Mouse (Mus musculus): ENCODE results near the gene Tmbim7. TPM values are rescaled to one million over a fixed set of nuclear protein-coding genes. Genes with fewer than 3 reads are reported as not detected.

The Tmbim7 gene
- polyA plus RNA-seq, 1 experiment from 2014 or later = not detected

GRCm38 (mm10) chr5:3692956-3693355, 42.0 kb downstream of the Tmbim7 start:
- Histone ChIP-seq H3K4me1 (ENCODE audit: control insufficient read depth, insufficient read depth, low read length) (no peaks in the 10 kb centered on the region), H3K4me2 (ENCODE audit: low read depth, low read length) (no peak overlapping the region), H3K9me3 (replicated peaks; ENCODE audit: control insufficient read depth, low read length) (no peaks in the 10 kb centered on the region), H3K4me3 (ENCODE audit: low read length) (no peak overlapping the region), H3K36me3 (ENCODE audit: control insufficient read depth, insufficient read depth) (peaks cover 27% of the 10 kb centered on the region), H3K27me3 (ENCODE audit: control insufficient read depth, insufficient read depth, low read length) (no peaks in the 10 kb centered on the region), H3K27ac (ENCODE audit: low read length) (no peak overlapping the region), H3K9ac (ENCODE audit: low read length) (no peak overlapping the region)
- ATAC-seq (replicated peaks; ENCODE audit: extremely low read depth, insufficient read depth, low FRiP score) = no peak
- 90% methylated on average over 9 of the region's 9 CpGs for WGBS

- 71% methylated on average over 4 of the region's 4 CpGs for WGBS
- Histone ChIP-seq H3K9me3 (replicated peaks; ENCODE audit: control insufficient read depth, low read length) (no peaks in the 10 kb centered on the region), H3K4me3 (ENCODE audit: low read length) (no peak overlapping the region), H3K36me3 (ENCODE audit: control insufficient read depth, insufficient read depth) (peaks cover 32% of the 10 kb centered on the region), H3K4me1 (ENCODE audit: control insufficient read depth, insufficient read depth, low read length) (no peaks in the 10 kb centered on the region), H3K27ac (ENCODE audit: low read length) (no peak overlapping the region), H3K9ac (ENCODE audit: low read length) (no peak overlapping the region), H3K4me2 (ENCODE audit: low read depth, low read length) (no peak overlapping the region), H3K27me3 (ENCODE audit: control insufficient read depth, insufficient read depth, low read length) (no peaks in the 10 kb centered on the region)
- ATAC-seq (replicated peaks; ENCODE audit: extremely low read depth, insufficient read depth, low FRiP score) = no peak
These were observed 44.2 kb downstream of the Tmbim7 start for GRCm38 (mm10) chr5:3695191-3695590.

GRCm38 (mm10) chr5:3696031-3696430, 45.0 kb downstream of the Tmbim7 start:
- H3K27me3 ChIP-seq (ENCODE audit: control insufficient read depth, insufficient read depth, low read length) = no peaks in the 10 kb centered on the region
- H3K9me3 ChIP-seq (replicated peaks; ENCODE audit: control insufficient read depth, low read length) = no peaks in the 10 kb centered on the region
- H3K36me3 ChIP-seq (ENCODE audit: control insufficient read depth, insufficient read depth) = peaks cover 34% of the 10 kb centered on the region

GRCm38 (mm10) chr5:3700025-3700424, 49.0 kb downstream of the Tmbim7 start:
- ATAC-seq (replicated peaks; ENCODE audit: extremely low read depth, insufficient read depth, low FRiP score) = no peak
- WGBS = 93% methylated on average over 5 of the region's 5 CpGs

More at GRCm38 (mm10) chr5:3696031-3696430, 45.0 kb downstream of the Tmbim7 start:
- H3K4me1 ChIP-seq (ENCODE audit: control insufficient read depth, insufficient read depth, low read length) = no peaks in the 10 kb centered on the region
- WGBS = 80% methylated on average over 3 of the region's 3 CpGs
- H3K9ac ChIP-seq (ENCODE audit: low read length) = no peak overlapping the region
- no peak overlapping the region for H3K4me3 ChIP-seq (ENCODE audit: low read length)
- H3K27ac ChIP-seq (ENCODE audit: low read length) = no peak overlapping the region
- ATAC-seq (replicated peaks; ENCODE audit: extremely low read depth, insufficient read depth, low FRiP score) = no peak
- H3K4me2 ChIP-seq (ENCODE audit: low read depth, low read length) = no peak overlapping the region

GRCm38 (mm10) chr5:3702180-3702579, 51.2 kb downstream of the Tmbim7 start:
- Histone ChIP-seq H3K27ac (ENCODE audit: low read length) (no peak overlapping the region), H3K4me2 (ENCODE audit: low read depth, low read length) (no peak overlapping the region), H3K27me3 (ENCODE audit: control insufficient read depth, insufficient read depth, low read length) (no peaks in the 10 kb centered on the region), H3K4me1 (ENCODE audit: control insufficient read depth, insufficient read depth, low read length) (no peaks in the 10 kb centered on the region), H3K9ac (ENCODE audit: low read length) (no peak overlapping the region), H3K4me3 (ENCODE audit: low read length) (no peak overlapping the region), H3K36me3 (ENCODE audit: control insufficient read depth, insufficient read depth) (peaks cover 29% of the 10 kb centered on the region), H3K9me3 (replicated peaks; ENCODE audit: control insufficient read depth, low read length) (no peaks in the 10 kb centered on the region)
- 87% methylated on average over 4 of the region's 4 CpGs for WGBS
- ATAC-seq (replicated peaks; ENCODE audit: extremely low read depth, insufficient read depth, low FRiP score) = no peak

More at GRCm38 (mm10) chr5:3700025-3700424, 49.0 kb downstream of the Tmbim7 start:
- Histone ChIP-seq H3K4me3 (ENCODE audit: low read length) (no peak overlapping the region), H3K9ac (ENCODE audit: low read length) (no peak overlapping the region), H3K36me3 (ENCODE audit: control insufficient read depth, insufficient read depth) (peaks cover 24% of the 10 kb centered on the region), H3K27ac (ENCODE audit: low read length) (no peak overlapping the region), H3K27me3 (ENCODE audit: control insufficient read depth, insufficient read depth, low read length) (no peaks in the 10 kb centered on the region), H3K9me3 (replicated peaks; ENCODE audit: control insufficient read depth, low read length) (no peaks in the 10 kb centered on the region), H3K4me2 (ENCODE audit: low read depth, low read length) (no peak overlapping the region), H3K4me1 (ENCODE audit: control insufficient read depth, insufficient read depth, low read length) (no peaks in the 10 kb centered on the region)

GRCm38 (mm10) chr5:3715800-3716199, 64.8 kb downstream of the Tmbim7 start:
- ATAC-seq (replicated peaks; ENCODE audit: extremely low read depth, insufficient read depth, low FRiP score) = no peak
- Histone ChIP-seq H3K9ac (ENCODE audit: low read length) (no peak overlapping the region), H3K4me1 (ENCODE audit: control insufficient read depth, insufficient read depth, low read length) (no peaks in the 10 kb centered on the region), H3K9me3 (replicated peaks; ENCODE audit: control insufficient read depth, low read length) (no peaks in the 10 kb centered on the region), H3K4me2 (ENCODE audit: low read depth, low read length) (no peak overlapping the region), H3K36me3 (ENCODE audit: control insufficient read depth, insufficient read depth) (peaks cover 12% of the 10 kb centered on the region; the same call in 1 of the 2 replicates), H3K27me3 (ENCODE audit: control insufficient read depth, insufficient read depth, low read length) (no peaks in the 10 kb centered on the region), H3K27ac (ENCODE audit: low read length) (no peak overlapping the region), H3K4me3 (ENCODE audit: low read length) (no peak overlapping the region)
- WGBS = 90% methylated on average over 5 of the region's 5 CpGs

GRCm38 (mm10) chr5:3719371-3719770, 68.4 kb downstream of the Tmbim7 start:
- Histone ChIP-seq H3K27ac (ENCODE audit: low read length) (no peak overlapping the region), H3K4me2 (ENCODE audit: low read depth, low read length) (no peak overlapping the region), H3K27me3 (ENCODE audit: control insufficient read depth, insufficient read depth, low read length) (no peaks in the 10 kb centered on the region), H3K36me3 (ENCODE audit: control insufficient read depth, insufficient read depth) (peaks cover 12% of the 10 kb centered on the region; the same call in 1 of the 2 replicates), H3K9ac (ENCODE audit: low read length) (no peak overlapping the region), H3K4me3 (ENCODE audit: low read length) (no peak overlapping the region), H3K4me1 (ENCODE audit: control insufficient read depth, insufficient read depth, low read length) (peaks cover 4% of the 10 kb centered on the region), H3K9me3 (replicated peaks; ENCODE audit: control insufficient read depth, low read length) (no peaks in the 10 kb centered on the region)
- ATAC-seq (replicated peaks; ENCODE audit: extremely low read depth, insufficient read depth, low FRiP score) = no peak
- 79% methylated on average over 4 of the region's 4 CpGs for WGBS

GRCm38 (mm10) chr5:3722873-3723272, 71.9 kb downstream of the Tmbim7 start:
- ATAC-seq (replicated peaks; ENCODE audit: extremely low read depth, insufficient read depth, low FRiP score) = no peak
- WGBS = 73% methylated on average over 2 of the region's 2 CpGs
- H3K9me3 ChIP-seq (replicated peaks; ENCODE audit: control insufficient read depth, low read length) = no peaks in the 10 kb centered on the region
- H3K4me1 ChIP-seq (ENCODE audit: control insufficient read depth, insufficient read depth, low read length) = peaks cover 4% of the 10 kb centered on the region
- no peak overlapping the region for H3K27ac ChIP-seq (ENCODE audit: low read length)
- H3K9ac ChIP-seq (ENCODE audit: low read length) = no peak overlapping the region
- H3K4me3 ChIP-seq (ENCODE audit: low read length) = no peak overlapping the region
- peaks cover 11% of the 10 kb centered on the region; the same call in 1 of the 2 replicates for H3K36me3 ChIP-seq (ENCODE audit: control insufficient read depth, insufficient read depth)
- no peaks in the 10 kb centered on the region for H3K27me3 ChIP-seq (ENCODE audit: control insufficient read depth, insufficient read depth, low read length)
- H3K4me2 ChIP-seq (ENCODE audit: low read depth, low read length) = no peak overlapping the region

- WGBS = 83% methylated on average over 2 of the region's 2 CpGs
These were observed 72.4 kb downstream of the Tmbim7 start for GRCm38 (mm10) chr5:3723415-3723814.

More at GRCm38 (mm10) chr5:3723415-3723814, 72.4 kb downstream of the Tmbim7 start:
- H3K4me3 ChIP-seq (ENCODE audit: low read length) = no peak overlapping the region
- peaks cover 11% of the 10 kb centered on the region; the same call in 1 of the 2 replicates for H3K36me3 ChIP-seq (ENCODE audit: control insufficient read depth, insufficient read depth)
- H3K4me2 ChIP-seq (ENCODE audit: low read depth, low read length) = no peak overlapping the region
- H3K9me3 ChIP-seq (replicated peaks; ENCODE audit: control insufficient read depth, low read length) = no peaks in the 10 kb centered on the region
- no peak overlapping the region for H3K27ac ChIP-seq (ENCODE audit: low read length)
- H3K4me1 ChIP-seq (ENCODE audit: control insufficient read depth, insufficient read depth, low read length) = peaks cover 4% of the 10 kb centered on the region
- H3K27me3 ChIP-seq (ENCODE audit: control insufficient read depth, insufficient read depth, low read length) = no peaks in the 10 kb centered on the region
- ATAC-seq (replicated peaks; ENCODE audit: extremely low read depth, insufficient read depth, low FRiP score) = no peak
- no peak overlapping the region for H3K9ac ChIP-seq (ENCODE audit: low read length)

Data from heart, embryonic 16.5 days (tissue).